Mouse (Mus musculus) limb, embryonic 13.5 days (tissue): ENCODE measurements at regions not wholly inside any gene's neighbourhood (a gene's known extent, or its start where the extent isn't known, plus 50 kb on each side); places are given as distances from the start of the nearest gene placed in this dataset.

Experiments
- ATAC-seq: fragments of 200-750 bp; cut with Nextera tagmentation; 2 replicates; pipeline ENCODE4 v1.8.0; 2017; ENCODE audit warnings: low read depth, moderate number of reproducible peaks, moderate TSS enrichment; ENCODE audit not compliant: low FRiP score
- H3K27ac ChIP-seq: fragments of 300-500 bp; sonication (generic); 2 replicates; pipeline ENCODE4 v1.5.1; 2015; ENCODE audit warnings: inconsistent platforms, mild to moderate bottlenecking, moderate library complexity
- H3K27me3 ChIP-seq: fragments of 300-500 bp; sonication (generic); 2 replicates; pipeline ENCODE4 v1.6.1; 2015; ENCODE audit warnings: mild to moderate bottlenecking, inconsistent platforms
- H3K36me3 ChIP-seq: fragments of 300-500 bp; sonication (generic); 2 replicates; pipeline ENCODE4 v1.6.1; 2015; ENCODE audit warnings: inconsistent platforms, mild to moderate bottlenecking, moderate library complexity
- H3K4me1 ChIP-seq: fragments of 300-500 bp; sonication (generic); 2 replicates; pipeline ENCODE4 v1.6.1; 2015; ENCODE audit warnings: inconsistent platforms
- H3K4me2 ChIP-seq: fragments of 300-500 bp; sonication (generic); replicated peaks from 2 replicates; pipeline ENCODE4 v1.6.1; 2015; ENCODE audit warnings: inconsistent platforms, mild to moderate bottlenecking, moderate library complexity
- H3K4me3 ChIP-seq: fragments of 300-500 bp; sonication (generic); 2 replicates; pipeline ENCODE4 v1.5.1; 2015; ENCODE audit warnings: moderate library complexity, mild to moderate bottlenecking, inconsistent platforms
- H3K9ac ChIP-seq: fragments of 300-500 bp; sonication (generic); 2 replicates; pipeline ENCODE4 v1.6.1; 2015; ENCODE audit warnings: mild to moderate bottlenecking, inconsistent platforms
- H3K9me3 ChIP-seq: fragments of 300-500 bp; sonication (generic); 2 replicates; pipeline ENCODE4 v1.6.1; 2016; ENCODE audit warnings: inconsistent platforms
- WGBS: fragments of 180-500 bp; shearing (Covaris S2); methylation state at CpG from one replicate; pipeline ENCODE4 v1.1.7; 2015; 5-methylcytosine and 5-hydroxymethylcytosine counted together

- H3K9me3 ChIP-seq = no peaks in the 10 kb centered on the region
- WGBS = 84% methylated on average over 4 of the region's 4 CpGs
- no peaks in the 10 kb centered on the region for H3K36me3 ChIP-seq
- H3K27me3 ChIP-seq = no peaks in the 10 kb centered on the region
- no peak overlapping the region for H3K4me2 ChIP-seq
- no peak overlapping the region for H3K27ac ChIP-seq
- no peak overlapping the region for H3K4me3 ChIP-seq
- no peak overlapping the region for H3K9ac ChIP-seq
- no peaks in the 10 kb centered on the region for H3K4me1 ChIP-seq
- ATAC-seq = no peak
These were observed 458.1 kb upstream of the Slitrk6 start for GRCm38 (mm10) chr14:111212929-111213657.

GRCm38 (mm10) chr14:111226926-111227325, 448.0 kb upstream of the Slitrk5 start:
- no peak overlapping the region for H3K27ac ChIP-seq
- H3K36me3 ChIP-seq = no peaks in the 10 kb centered on the region
- ATAC-seq = no peak
- no peaks in the 10 kb centered on the region for H3K9me3 ChIP-seq
- H3K9ac ChIP-seq = no peak overlapping the region
- no peaks in the 10 kb centered on the region for H3K27me3 ChIP-seq
- H3K4me3 ChIP-seq = no peak overlapping the region
- H3K4me2 ChIP-seq = no peak overlapping the region
- H3K4me1 ChIP-seq = no peaks in the 10 kb centered on the region
- WGBS = 80% methylated on average over 6 of the region's 6 CpGs

- ATAC-seq = no peak
- Histone ChIP-seq H3K4me3 (no peak overlapping the region), H3K9ac (no peak overlapping the region), H3K4me1 (no peaks in the 10 kb centered on the region), H3K36me3 (no peaks in the 10 kb centered on the region), H3K4me2 (no peak overlapping the region), H3K9me3 (0 out of 2 replicates have a peak, but pooled peaks cover 4% of the 10 kb centered on the region), H3K27me3 (no peaks in the 10 kb centered on the region), H3K27ac (no peak overlapping the region)
- WGBS = 70% methylated on average over 2 of the region's 2 CpGs
These were observed 435.8 kb upstream of the Slitrk5 start for GRCm38 (mm10) chr14:111239121-111239520.

GRCm38 (mm10) chr14:111249347-111249946, 425.4 kb upstream of the Slitrk5 start:
- no peak overlapping the region for H3K27ac ChIP-seq
- no peak overlapping the region for H3K4me3 ChIP-seq
- H3K9ac ChIP-seq = no peak overlapping the region
- no peaks in the 10 kb centered on the region for H3K36me3 ChIP-seq
- no peaks in the 10 kb centered on the region for H3K27me3 ChIP-seq
- H3K4me2 ChIP-seq = no peak overlapping the region
- WGBS = 77% methylated on average over 9 of the region's 9 CpGs
- ATAC-seq = no peak; the same call in 1 of the 2 replicates
- H3K9me3 ChIP-seq = no peaks in the 10 kb centered on the region
- no peaks in the 10 kb centered on the region for H3K4me1 ChIP-seq

- no peak overlapping the region for H3K4me3 ChIP-seq
- H3K4me2 ChIP-seq = no peak overlapping the region
- 75% methylated on average over 3 of the region's 3 CpGs for WGBS
- ATAC-seq = no peak
- H3K27me3 ChIP-seq = no peaks in the 10 kb centered on the region
- no peaks in the 10 kb centered on the region for H3K36me3 ChIP-seq
- H3K4me1 ChIP-seq = no peaks in the 10 kb centered on the region
- no peak overlapping the region for H3K27ac ChIP-seq
- no peaks in the 10 kb centered on the region for H3K9me3 ChIP-seq
- no peak overlapping the region for H3K9ac ChIP-seq
These were observed 421.7 kb upstream of the Slitrk5 start for GRCm38 (mm10) chr14:111253190-111253589.

- H3K9me3 ChIP-seq = no peaks in the 10 kb centered on the region
- H3K27ac ChIP-seq = no peak overlapping the region
- H3K4me2 ChIP-seq = no peak overlapping the region
- H3K4me1 ChIP-seq = no peaks in the 10 kb centered on the region
- no peak for ATAC-seq
- no peaks in the 10 kb centered on the region for H3K36me3 ChIP-seq
- H3K27me3 ChIP-seq = no peaks in the 10 kb centered on the region
- H3K4me3 ChIP-seq = no peak overlapping the region
- no peak overlapping the region for H3K9ac ChIP-seq
These were observed 413.2 kb upstream of the Slitrk5 start for GRCm38 (mm10) chr14:111261696-111262095.

GRCm38 (mm10) chr14:111270239-111270638, 404.7 kb upstream of the Slitrk5 start:
- H3K9me3 ChIP-seq = no peaks in the 10 kb centered on the region
- no peak overlapping the region for H3K4me2 ChIP-seq
- H3K36me3 ChIP-seq = no peaks in the 10 kb centered on the region
- H3K27ac ChIP-seq = no peak overlapping the region
- WGBS = 87% methylated on average over 4 of the region's 4 CpGs
- H3K27me3 ChIP-seq = no peaks in the 10 kb centered on the region
- no peak overlapping the region for H3K4me3 ChIP-seq
- no peaks in the 10 kb centered on the region for H3K4me1 ChIP-seq
- ATAC-seq = no peak
- no peak overlapping the region for H3K9ac ChIP-seq

- H3K27ac ChIP-seq = no peak overlapping the region
- H3K27me3 ChIP-seq = no peaks in the 10 kb centered on the region
- no peak overlapping the region for H3K9ac ChIP-seq
- H3K4me3 ChIP-seq = no peak overlapping the region
- H3K4me2 ChIP-seq = no peak overlapping the region
- WGBS = 72% methylated on average over 1 of the region's 1 CpGs
- no peaks in the 10 kb centered on the region for H3K4me1 ChIP-seq
- no peaks in the 10 kb centered on the region for H3K36me3 ChIP-seq
- no peak for ATAC-seq
- no peaks in the 10 kb centered on the region for H3K9me3 ChIP-seq
These were observed 393.5 kb upstream of the Slitrk5 start for GRCm38 (mm10) chr14:111281354-111281753.

GRCm38 (mm10) chr14:111283681-111284461, 391.0 kb upstream of the Slitrk5 start:
- Histone ChIP-seq H3K4me1 (no peaks in the 10 kb centered on the region), H3K9me3 (no peaks in the 10 kb centered on the region), H3K4me2 (no peak overlapping the region), H3K27me3 (no peaks in the 10 kb centered on the region), H3K27ac (no peak overlapping the region), H3K36me3 (no peaks in the 10 kb centered on the region), H3K9ac (no peak overlapping the region), H3K4me3 (no peak overlapping the region)
- ATAC-seq = no peak
- 87% methylated on average over 10 of the region's 10 CpGs for WGBS

GRCm38 (mm10) chr14:111285981-111286380, 388.9 kb upstream of the Slitrk5 start:
- H3K27me3 ChIP-seq = no peaks in the 10 kb centered on the region
- no peaks in the 10 kb centered on the region for H3K9me3 ChIP-seq
- no peaks in the 10 kb centered on the region for H3K36me3 ChIP-seq
- WGBS = 58% methylated on average over 1 of the region's 1 CpGs
- H3K4me2 ChIP-seq = no peak overlapping the region
- no peak for ATAC-seq
- H3K27ac ChIP-seq = no peak overlapping the region
- H3K4me1 ChIP-seq = no peaks in the 10 kb centered on the region
- no peak overlapping the region for H3K4me3 ChIP-seq
- H3K9ac ChIP-seq = no peak overlapping the region

- no peaks in the 10 kb centered on the region for H3K27me3 ChIP-seq
- H3K9ac ChIP-seq = no peak overlapping the region
- H3K27ac ChIP-seq = no peak overlapping the region
- no peaks in the 10 kb centered on the region for H3K9me3 ChIP-seq
- H3K4me2 ChIP-seq = no peak overlapping the region
- no peak overlapping the region for H3K4me3 ChIP-seq
- H3K4me1 ChIP-seq = 0 out of 2 replicates have a peak, but pooled peaks cover 7% of the 10 kb centered on the region
- ATAC-seq = no peak
- H3K36me3 ChIP-seq = no peaks in the 10 kb centered on the region
- 42% methylated on average over 3 of the region's 3 CpGs for WGBS
These were observed 379.4 kb upstream of the Slitrk5 start for GRCm38 (mm10) chr14:111295521-111295920.

- Histone ChIP-seq H3K4me2 (no peak overlapping the region), H3K9me3 (no peaks in the 10 kb centered on the region), H3K27ac (no peak overlapping the region), H3K4me3 (no peak overlapping the region), H3K27me3 (no peaks in the 10 kb centered on the region), H3K9ac (no peak overlapping the region), H3K4me1 (0 out of 2 replicates have a peak, but pooled peaks cover 7% of the 10 kb centered on the region), H3K36me3 (no peaks in the 10 kb centered on the region)
- no peak for ATAC-seq
These were observed 377.1 kb upstream of the Slitrk5 start for GRCm38 (mm10) chr14:111297796-111298195.
